Mouse (Mus musculus): Measurements from ENCODE around the gene Spice1. TPM values are rescaled to one million over a fixed set of nuclear protein-coding genes. Genes with fewer than 3 reads are reported as not detected.
A peak's percentile ranks its signal among the peaks of the same experiment; 100 is the strongest.

Spice1 gene
- polyA plus RNA-seq, 1 experiment from 2014 or later = 37.8 TPM

GRCm38 (mm10) chr16:44331995-44332860, 14.7 kb upstream of the Spice1 start:
- H3K36me3 ChIP-seq (replicated peaks) = no peaks in the 10 kb centered on the region
- ATAC-seq (ENCODE audit: low FRiP score) = peak; percentile 79
- H3K27me3 ChIP-seq = peaks cover 43% of the 10 kb centered on the region
- H3K9me3 ChIP-seq = 0 out of 2 replicates have a peak, but pooled peaks cover 5% of the 10 kb centered on the region
- H3K4me3 ChIP-seq (replicated peaks) = peak overlapping the region; percentile 64
- peaks cover 14% of the 10 kb centered on the region for H3K4me1 ChIP-seq
- peak overlapping the region; percentile 65 for H3K9ac ChIP-seq
- no peak overlapping the region for H3K27ac ChIP-seq
- WGBS = 1% methylated on average over 59 of the region's 60 CpGs
- H3K4me2 ChIP-seq = peak overlapping the region; percentile 95

- Histone ChIP-seq H3K4me3 (replicated peaks) (peak within 1 kb of the TSS; percentile 64), H3K27ac (no peak within 1 kb of the TSS), H3K36me3 (replicated peaks) (no peaks in the 10 kb centered on the region), H3K9me3 (0 out of 2 replicates have a peak, but pooled peaks cover 5% of the 10 kb centered on the region), H3K9ac (peak within 1 kb of the TSS; percentile 65), H3K4me1 (peaks cover 14% of the 10 kb centered on the region), H3K27me3 (peaks cover 43% of the 10 kb centered on the region), H3K4me2 (peak within 1 kb of the TSS; percentile 95)
- ATAC-seq (ENCODE audit: low FRiP score) = no peak
- WGBS = 7% methylated on average over 15 of the region's 15 CpGs
Measured at GRCm38 (mm10) chr16:44332861-44333284, 14.0 kb upstream of the Spice1 start, which contains the start of gene Sidt1. Gene Sidt1, minus strand, starts transcription at chr16:44333196.

GRCm38 (mm10) chr16:44337541-44337940, 9.4 kb upstream of the Spice1 start:
- no peak for ATAC-seq (ENCODE audit: low FRiP score)
- no peak overlapping the region for H3K4me2 ChIP-seq
- no peak overlapping the region for H3K27ac ChIP-seq

GRCm38 (mm10) chr16:44349801-44350397, 3.0 kb downstream of the Spice1 start:
- no peaks in the 10 kb centered on the region for H3K9me3 ChIP-seq
- no peak overlapping the region for H3K4me2 ChIP-seq
- no peak overlapping the region for H3K27ac ChIP-seq
- H3K36me3 ChIP-seq (replicated peaks) = no peaks in the 10 kb centered on the region
- H3K4me3 ChIP-seq (replicated peaks) = no peak overlapping the region
- no peak for ATAC-seq (ENCODE audit: low FRiP score)
- H3K4me1 ChIP-seq = peaks cover 21% of the 10 kb centered on the region
- WGBS = 95% methylated on average over 4 of the region's 4 CpGs
- no peaks in the 10 kb centered on the region for H3K27me3 ChIP-seq
- H3K9ac ChIP-seq = no peak overlapping the region

More at GRCm38 (mm10) chr16:44337541-44337940, 9.4 kb upstream of the Spice1 start:
- no peak overlapping the region for H3K4me3 ChIP-seq (replicated peaks)
- H3K9ac ChIP-seq = no peak overlapping the region
- peaks cover 6% of the 10 kb centered on the region for H3K4me1 ChIP-seq
- no peaks in the 10 kb centered on the region for H3K36me3 ChIP-seq (replicated peaks)
- peaks cover 21% of the 10 kb centered on the region for H3K27me3 ChIP-seq
- no peaks in the 10 kb centered on the region for H3K9me3 ChIP-seq

- H3K9me3 ChIP-seq = no peaks in the 10 kb centered on the region
- no peak overlapping the region for H3K4me2 ChIP-seq
- no peak for ATAC-seq (ENCODE audit: low FRiP score)
- peaks cover 12% of the 10 kb centered on the region for H3K36me3 ChIP-seq (replicated peaks)
- H3K27ac ChIP-seq = no peak overlapping the region
- H3K27me3 ChIP-seq = no peaks in the 10 kb centered on the region
- no peak overlapping the region for H3K4me3 ChIP-seq (replicated peaks)
- 83% methylated on average over 7 of the region's 7 CpGs for WGBS
- no peak overlapping the region for H3K9ac ChIP-seq
- no peaks in the 10 kb centered on the region for H3K4me1 ChIP-seq
Measured at GRCm38 (mm10) chr16:44356291-44356690, 9.4 kb downstream of the Spice1 start.

- no peaks in the 10 kb centered on the region for H3K9me3 ChIP-seq
- no peak overlapping the region for H3K4me3 ChIP-seq (replicated peaks)
- no peaks in the 10 kb centered on the region for H3K27me3 ChIP-seq
- peaks cover 21% of the 10 kb centered on the region for H3K36me3 ChIP-seq (replicated peaks)
- H3K9ac ChIP-seq = no peak overlapping the region
- WGBS = 76% methylated on average over 4 of the region's 4 CpGs
- ATAC-seq (ENCODE audit: low FRiP score) = no peak
- no peak overlapping the region for H3K4me2 ChIP-seq
- H3K4me1 ChIP-seq = no peaks in the 10 kb centered on the region
- no peak overlapping the region for H3K27ac ChIP-seq
Measured at GRCm38 (mm10) chr16:44357571-44358268, 10.8 kb downstream of the Spice1 start.

GRCm38 (mm10) chr16:44361921-44362890, 15.3 kb downstream of the Spice1 start:
- H3K9ac ChIP-seq = no peak overlapping the region
- no peak overlapping the region for H3K27ac ChIP-seq
- peaks cover 38% of the 10 kb centered on the region for H3K36me3 ChIP-seq (replicated peaks)
- no peak overlapping the region for H3K4me3 ChIP-seq (replicated peaks)
- H3K27me3 ChIP-seq = no peaks in the 10 kb centered on the region
- H3K4me2 ChIP-seq = no peak overlapping the region
- WGBS = 89% methylated on average over 10 of the region's 10 CpGs
- no peak for ATAC-seq (ENCODE audit: low FRiP score)
- H3K9me3 ChIP-seq = no peaks in the 10 kb centered on the region
- H3K4me1 ChIP-seq = no peaks in the 10 kb centered on the region

- Histone ChIP-seq H3K27ac (no peak overlapping the region), H3K36me3 (replicated peaks) (peaks cover 48% of the 10 kb centered on the region), H3K4me1 (no peaks in the 10 kb centered on the region), H3K9me3 (no peaks in the 10 kb centered on the region), H3K27me3 (no peaks in the 10 kb centered on the region), H3K4me3 (replicated peaks) (no peak overlapping the region), H3K9ac (no peak overlapping the region), H3K4me2 (no peak overlapping the region)
- no peak for ATAC-seq (ENCODE audit: low FRiP score)
- WGBS = 95% methylated on average over 7 of the region's 7 CpGs
Measured at GRCm38 (mm10) chr16:44365522-44365921, 18.6 kb downstream of the Spice1 start.

- Histone ChIP-seq H3K4me2 (no peak overlapping the region), H3K4me1 (no peaks in the 10 kb centered on the region), H3K27ac (no peak overlapping the region), H3K27me3 (no peaks in the 10 kb centered on the region), H3K4me3 (replicated peaks) (no peak overlapping the region), H3K36me3 (replicated peaks) (peaks cover 38% of the 10 kb centered on the region), H3K9me3 (no peaks in the 10 kb centered on the region), H3K9ac (no peak overlapping the region)
- no peak for ATAC-seq (ENCODE audit: low FRiP score)
- 98% methylated on average over 4 of the region's 4 CpGs for WGBS
Measured at GRCm38 (mm10) chr16:44375459-44375858, 28.5 kb downstream of the Spice1 start.

- no peak overlapping the region for H3K27ac ChIP-seq
- no peak overlapping the region for H3K9ac ChIP-seq
- H3K9me3 ChIP-seq = no peaks in the 10 kb centered on the region
- no peaks in the 10 kb centered on the region for H3K27me3 ChIP-seq
- H3K4me2 ChIP-seq = no peak overlapping the region
- no peak overlapping the region for H3K4me3 ChIP-seq (replicated peaks)
- H3K36me3 ChIP-seq (replicated peaks) = peaks cover 24% of the 10 kb centered on the region
- 52% methylated on average over 4 of the region's 4 CpGs for WGBS
- no peak for ATAC-seq (ENCODE audit: low FRiP score)
- peaks cover 13% of the 10 kb centered on the region for H3K4me1 ChIP-seq
Measured at GRCm38 (mm10) chr16:44380006-44380405, 33.1 kb downstream of the Spice1 start.

GRCm38 (mm10) chr16:44381578-44381977, 34.7 kb downstream of the Spice1 start:
- 0 out of 2 replicates have a peak, but pooled peaks have one; percentile 44 for ATAC-seq (ENCODE audit: low FRiP score)
- Histone ChIP-seq H3K4me3 (replicated peaks) (no peak overlapping the region), H3K9ac (no peak overlapping the region), H3K27me3 (no peaks in the 10 kb centered on the region), H3K36me3 (replicated peaks) (peaks cover 29% of the 10 kb centered on the region), H3K27ac (no peak overlapping the region), H3K4me1 (peaks cover 13% of the 10 kb centered on the region), H3K4me2 (no peak overlapping the region), H3K9me3 (no peaks in the 10 kb centered on the region)
- 9% methylated on average over 4 of the region's 5 CpGs for WGBS
